Mouse (Mus musculus) forebrain, embryonic 16.5 days (tissue): ENCODE results near the gene Hspa1l. TPM values are rescaled to one million over a fixed set of nuclear protein-coding genes. Genes with fewer than 3 reads are reported as not detected.
"Not testable (repeated sequence)": the region's sequence is repeated elsewhere in the genome, so short reads cannot be mapped to it uniquely, and the experiment has no call there.

Experiments
- ATAC-seq: fragments of 200-750 bp; cut with Nextera tagmentation; 2 replicates; pipeline ENCODE4 v1.8.0; 2017; ENCODE audit warnings: mild to moderate bottlenecking, moderate library complexity
- H3K27ac ChIP-seq: fragments of 300-500 bp; sonication (generic); 2 replicates; pipeline ENCODE4 v1.5.1; 2014; ENCODE audit warnings: low read length, control low read depth
- H3K27me3 ChIP-seq: fragments of 300-500 bp; sonication (generic); replicated peaks from 2 replicates; pipeline ENCODE4 v1.6.1; 2014; ENCODE audit warnings: low read length; ENCODE audit not compliant: control insufficient read depth, insufficient read depth
- H3K36me3 ChIP-seq: fragments of 300-500 bp; sonication (generic); 2 replicates; pipeline ENCODE4 v1.6.1; 2014; ENCODE audit not compliant: control insufficient read depth, insufficient read depth
- H3K4me1 ChIP-seq: fragments of 300-500 bp; sonication (generic); replicated peaks from 2 replicates; pipeline ENCODE4 v1.6.1; 2014; ENCODE audit warnings: low read length; ENCODE audit not compliant: control insufficient read depth, insufficient read depth
- H3K4me2 ChIP-seq: fragments of 300-500 bp; sonication (generic); 2 replicates; pipeline ENCODE4 v1.6.1; 2014; ENCODE audit warnings: mild to moderate bottlenecking, low read length, control low read depth
- H3K4me3 ChIP-seq: fragments of 300-500 bp; sonication (generic); replicated peaks from 2 replicates; pipeline ENCODE4 v1.5.1; 2014; ENCODE audit warnings: mild to moderate bottlenecking, low read length, control low read depth
- H3K9ac ChIP-seq: fragments of 300-500 bp; sonication (generic); replicated peaks from 2 replicates; pipeline ENCODE4 v1.6.1; 2014; ENCODE audit warnings: low read depth, low read length, control low read depth
- H3K9me3 ChIP-seq: fragments of 300-500 bp; sonication (generic); 2 replicates; pipeline ENCODE4 v1.6.1; 2016; ENCODE audit warnings: low read length; ENCODE audit not compliant: control insufficient read depth
- WGBS: fragments of 180-500 bp; shearing (Covaris S2); extraction: QIAGEN DNeasy Blood & Tissue Kit; methylation state at CpG from one replicate; pipeline ENCODE4 v1.1.7; 2014; 5-methylcytosine and 5-hydroxymethylcytosine counted together
- polyA plus RNA-seq: library from polyadenylated mRNA; unstranded; fragments of >200 nt; fragmentation: Nextera tagmentation; extraction: Ambion mirVana; gene quantifications from 2 replicates; pipeline ENCODE4 v1.2.1, GENCODE M21; 2015

The Hspa1l gene
- polyA plus RNA-seq, 1 experiment from 2014 or later = 1.7 TPM

DNA sequence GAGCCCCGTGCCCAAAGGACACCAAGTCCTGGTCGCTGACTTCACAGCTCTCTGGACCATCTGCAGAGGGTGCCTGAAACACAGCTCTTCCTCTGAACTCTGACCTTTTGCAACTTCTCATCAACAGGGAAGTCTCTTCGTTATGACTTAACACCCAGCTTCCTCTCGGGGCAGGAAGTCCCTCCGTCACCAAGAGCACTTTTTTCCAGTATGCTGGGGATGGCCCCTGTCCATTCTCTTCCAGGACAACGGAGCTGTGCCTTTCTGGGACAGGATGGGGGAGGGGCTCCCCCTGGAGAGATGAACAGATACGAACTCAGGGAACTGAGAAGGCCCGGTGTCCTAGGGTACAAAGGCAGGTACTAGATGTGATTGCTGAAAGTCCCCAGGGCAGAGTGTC lies 37.7 kb upstream of the Hspa1l start:
- Histone ChIP-seq H3K27me3 (no peaks in the 10 kb centered on the region), H3K4me3 (no peak overlapping the region), H3K9me3 (no peaks in the 10 kb centered on the region), H3K4me1 (peaks cover 9% of the 10 kb centered on the region), H3K9ac (no peak overlapping the region), H3K36me3 (no peaks in the 10 kb centered on the region; the same call in 1 of the 2 replicates), H3K27ac (no peak overlapping the region), H3K4me2 (no peak overlapping the region)
- WGBS = 55% methylated on average over 8 of the region's 8 CpGs
- no peak for ATAC-seq

DNA sequence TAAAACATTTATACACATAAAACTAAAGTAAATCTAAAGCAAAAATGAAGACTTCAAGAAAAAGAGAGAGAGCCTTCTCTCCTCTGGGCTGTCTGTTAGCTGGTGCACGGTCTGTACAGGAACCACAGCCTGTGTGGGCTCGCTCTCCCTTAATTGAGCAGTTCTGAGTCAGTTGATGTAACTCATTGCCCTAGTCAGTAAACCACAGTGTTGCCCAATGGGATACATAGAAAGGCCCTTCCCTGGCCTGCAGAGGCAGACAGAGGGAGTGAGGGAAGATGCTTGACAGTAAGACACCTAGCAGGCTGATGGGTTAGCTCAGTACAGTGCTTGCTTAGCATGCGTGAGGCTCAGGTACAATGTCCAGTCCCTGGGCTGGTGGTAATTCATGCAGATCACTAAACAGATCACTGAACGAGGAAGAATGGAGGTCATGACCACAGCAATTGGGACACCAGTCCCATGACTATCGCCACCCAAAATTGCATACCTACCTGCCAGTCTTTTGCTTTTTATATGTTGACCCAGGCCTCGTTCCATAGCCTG lies 34.5 kb upstream of the Hspa1l start:
- Histone ChIP-seq H3K36me3 (no peaks in the 10 kb centered on the region; the same call in 1 of the 2 replicates), H3K27ac (no peak overlapping the region), H3K27me3 (no peaks in the 10 kb centered on the region), H3K4me3 (no peak overlapping the region), H3K4me2 (no peak overlapping the region), H3K4me1 (peaks cover 3% of the 10 kb centered on the region; the same call in 1 of the 2 replicates), H3K9ac (no peak overlapping the region), H3K9me3 (no peaks in the 10 kb centered on the region)
- 88% methylated on average over 6 of the region's 6 CpGs for WGBS
- no peak for ATAC-seq

DNA sequence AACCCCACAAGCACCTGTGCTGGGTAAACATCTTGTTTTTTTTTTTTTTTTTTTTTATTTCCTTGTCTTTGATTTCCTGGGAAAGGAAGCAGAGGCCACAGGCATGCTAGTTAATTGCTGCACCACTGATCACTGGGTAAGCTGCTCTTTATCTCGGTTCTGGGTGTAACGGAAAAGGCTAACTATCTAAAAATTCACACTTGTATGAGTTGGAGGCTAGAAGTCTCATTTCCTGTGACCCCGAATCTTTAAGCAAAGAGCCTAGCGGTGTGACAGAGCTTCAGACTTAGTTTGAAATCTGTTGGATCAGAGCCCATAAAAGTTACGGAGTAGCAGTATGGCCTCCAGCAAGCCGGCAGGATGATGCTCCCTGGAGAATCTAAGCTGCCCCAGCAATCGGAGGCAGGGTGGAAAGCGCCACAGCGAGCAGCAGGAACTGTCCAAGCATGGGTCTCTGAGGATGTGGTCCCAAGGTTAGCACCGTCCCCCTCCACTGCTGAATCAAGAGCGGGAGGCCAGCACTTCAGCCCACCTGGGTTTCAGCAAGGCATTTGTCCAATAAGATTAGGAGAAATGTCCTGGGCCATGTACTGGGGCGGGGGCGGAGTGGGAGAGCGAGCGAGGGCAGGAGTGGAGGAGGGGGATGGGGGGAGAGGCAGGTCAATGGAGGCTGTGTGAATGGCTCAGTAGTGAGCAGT lies 31.0 kb upstream of the Hspa1l start:
- Histone ChIP-seq H3K4me1 (peaks cover 3% of the 10 kb centered on the region; the same call in 1 of the 2 replicates), H3K4me2 (peak overlapping the region; percentile 37), H3K9ac (peak overlapping the region; percentile 39), H3K27me3 (no peaks in the 10 kb centered on the region), H3K27ac (no peak overlapping the region), H3K4me3 (peak overlapping the region; percentile 22), H3K36me3 (no peaks in the 10 kb centered on the region), H3K9me3 (no peaks in the 10 kb centered on the region)
- 5% methylated on average over 15 of the region's 15 CpGs for WGBS
- ATAC-seq = no peak

DNA sequence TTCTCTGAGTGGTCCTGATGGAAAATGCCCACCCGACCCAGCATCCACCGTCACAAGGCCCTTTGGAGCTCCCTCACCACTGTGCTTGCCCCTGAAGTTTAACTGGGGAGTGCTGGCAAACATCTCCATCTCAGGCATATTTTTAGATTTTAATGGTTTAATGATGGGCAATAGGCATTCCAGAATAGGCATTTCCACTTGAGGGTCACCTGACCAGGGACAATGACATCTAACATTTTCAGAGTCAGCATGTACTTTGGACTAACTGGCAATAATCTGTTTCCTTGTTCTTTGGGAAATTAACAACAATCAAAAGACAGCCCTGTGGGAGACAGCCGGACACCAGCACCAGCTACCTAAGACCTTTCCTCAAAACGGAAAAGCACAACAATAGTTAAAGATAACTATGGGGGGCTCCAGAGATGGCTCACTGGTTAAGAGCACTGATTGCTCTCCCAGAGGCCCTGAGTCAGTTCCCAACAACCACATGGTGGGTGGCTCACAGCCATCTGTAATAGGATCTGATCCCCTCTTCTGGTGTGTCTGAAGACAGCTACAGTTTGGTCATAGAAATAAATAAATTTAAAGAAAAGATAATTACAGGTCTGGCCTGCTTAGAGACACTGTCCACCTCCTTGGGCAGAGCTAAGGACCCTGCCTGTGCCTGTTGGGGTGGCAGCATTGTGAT lies 29.2 kb upstream of the Hspa1l start:
- no peak overlapping the region for H3K4me2 ChIP-seq
- 91% methylated on average over 4 of the region's 4 CpGs for WGBS
- H3K4me1 ChIP-seq = peaks cover 3% of the 10 kb centered on the region; the same call in 1 of the 2 replicates
- no peaks in the 10 kb centered on the region for H3K27me3 ChIP-seq
- no peaks in the 10 kb centered on the region for H3K9me3 ChIP-seq
- H3K9ac ChIP-seq = no peak overlapping the region
- H3K27ac ChIP-seq = no peak overlapping the region
- no peaks in the 10 kb centered on the region for H3K36me3 ChIP-seq
- ATAC-seq = no peak
- H3K4me3 ChIP-seq = no peak overlapping the region

DNA sequence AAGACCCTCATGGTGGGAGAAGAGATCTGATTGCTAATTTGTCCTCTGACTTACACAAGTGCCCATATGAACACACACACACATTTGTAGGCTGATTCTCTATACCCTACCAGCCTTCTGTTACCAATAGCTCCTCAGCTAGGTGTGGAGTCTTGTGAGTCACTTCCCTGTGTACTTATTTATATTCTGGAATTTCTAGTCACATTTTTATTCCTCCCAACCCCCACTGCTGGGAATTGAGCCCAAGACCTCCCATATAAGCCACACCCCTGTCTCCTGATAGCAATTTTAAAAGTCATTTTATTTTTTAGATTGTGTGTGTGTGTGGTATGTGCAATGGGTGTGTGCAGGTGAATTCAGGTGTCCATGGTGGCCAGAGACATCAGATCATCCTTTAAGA lies 28.1 kb upstream of the Hspa1l start:
- no peaks in the 10 kb centered on the region for H3K9me3 ChIP-seq
- H3K27me3 ChIP-seq = no peaks in the 10 kb centered on the region
- H3K9ac ChIP-seq = no peak overlapping the region
- peaks cover 3% of the 10 kb centered on the region; the same call in 1 of the 2 replicates for H3K4me1 ChIP-seq
- H3K36me3 ChIP-seq = 0 out of 2 replicates have a peak, but pooled peaks cover under 1% of the 10 kb centered on the region
- no peak overlapping the region for H3K4me2 ChIP-seq
- H3K27ac ChIP-seq = no peak overlapping the region
- H3K4me3 ChIP-seq = no peak overlapping the region
- ATAC-seq = no peak

DNA sequence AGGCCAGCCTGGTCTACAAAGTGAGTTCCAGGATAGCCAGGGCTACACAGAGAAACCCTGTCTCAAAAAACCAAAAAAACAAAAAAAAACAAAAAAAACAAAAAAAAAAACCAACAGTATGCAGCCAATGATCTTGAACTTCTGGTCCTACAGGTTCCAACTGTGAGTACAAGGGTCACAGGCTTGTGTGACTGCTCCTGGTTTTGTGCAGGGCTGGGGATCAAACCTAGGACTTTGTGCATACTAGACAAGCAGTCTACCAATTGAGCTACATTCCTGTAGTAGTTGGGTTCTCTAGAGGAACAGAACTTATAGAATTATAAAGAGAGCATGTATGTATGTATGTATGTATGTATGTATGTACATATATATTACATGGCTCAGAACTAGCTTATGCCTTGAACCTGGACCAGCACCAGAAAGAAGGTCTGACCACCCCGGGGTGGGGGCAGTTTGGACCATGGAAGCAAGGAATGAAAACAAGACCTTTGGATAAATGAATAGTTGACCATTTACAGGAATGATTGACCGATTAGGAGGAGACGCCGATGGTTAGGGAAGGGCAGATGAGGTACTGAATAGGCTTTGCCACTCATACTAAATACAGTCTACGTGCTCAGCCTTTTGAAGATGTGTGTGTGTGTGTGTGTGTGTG lies 25.9 kb upstream of the Hspa1l start:
- WGBS = 90% methylated on average over 5 of the region's 5 CpGs
- ATAC-seq = no peak
- Histone ChIP-seq H3K9ac (no peak overlapping the region), H3K27ac (no peak overlapping the region), H3K36me3 (peaks cover 10% of the 10 kb centered on the region), H3K9me3 (no peaks in the 10 kb centered on the region), H3K4me1 (peaks cover 18% of the 10 kb centered on the region), H3K4me2 (no peak overlapping the region), H3K27me3 (no peaks in the 10 kb centered on the region), H3K4me3 (no peak overlapping the region)

DNA sequence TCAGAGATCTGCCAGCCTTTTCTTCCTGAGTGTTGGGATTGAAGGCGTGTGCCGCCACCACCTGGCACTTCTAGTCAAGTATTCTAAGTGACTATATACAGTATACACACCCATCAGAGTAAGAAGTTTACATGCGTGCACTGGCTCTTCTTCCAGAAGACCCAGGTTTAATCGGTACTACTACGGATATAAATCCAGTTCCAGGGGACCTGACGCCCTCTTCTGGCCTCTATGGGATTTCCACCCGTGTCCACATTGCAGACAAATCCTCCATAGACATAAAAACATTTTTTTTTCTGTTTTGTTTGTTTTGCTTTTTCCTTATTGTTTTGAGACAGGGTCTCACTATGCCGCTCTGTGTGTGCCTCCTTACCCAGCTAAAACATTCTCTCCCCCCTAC lies 24.9 kb upstream of the Hspa1l start:
- Histone ChIP-seq H3K9ac (no peak overlapping the region), H3K27ac (no peak overlapping the region), H3K9me3 (no peaks in the 10 kb centered on the region), H3K27me3 (no peaks in the 10 kb centered on the region), H3K4me1 (peaks cover 16% of the 10 kb centered on the region), H3K4me2 (no peak overlapping the region), H3K36me3 (peaks cover 10% of the 10 kb centered on the region), H3K4me3 (no peak overlapping the region)
- no peak for ATAC-seq
- WGBS = 20% methylated on average over 8 of the region's 8 CpGs

DNA sequence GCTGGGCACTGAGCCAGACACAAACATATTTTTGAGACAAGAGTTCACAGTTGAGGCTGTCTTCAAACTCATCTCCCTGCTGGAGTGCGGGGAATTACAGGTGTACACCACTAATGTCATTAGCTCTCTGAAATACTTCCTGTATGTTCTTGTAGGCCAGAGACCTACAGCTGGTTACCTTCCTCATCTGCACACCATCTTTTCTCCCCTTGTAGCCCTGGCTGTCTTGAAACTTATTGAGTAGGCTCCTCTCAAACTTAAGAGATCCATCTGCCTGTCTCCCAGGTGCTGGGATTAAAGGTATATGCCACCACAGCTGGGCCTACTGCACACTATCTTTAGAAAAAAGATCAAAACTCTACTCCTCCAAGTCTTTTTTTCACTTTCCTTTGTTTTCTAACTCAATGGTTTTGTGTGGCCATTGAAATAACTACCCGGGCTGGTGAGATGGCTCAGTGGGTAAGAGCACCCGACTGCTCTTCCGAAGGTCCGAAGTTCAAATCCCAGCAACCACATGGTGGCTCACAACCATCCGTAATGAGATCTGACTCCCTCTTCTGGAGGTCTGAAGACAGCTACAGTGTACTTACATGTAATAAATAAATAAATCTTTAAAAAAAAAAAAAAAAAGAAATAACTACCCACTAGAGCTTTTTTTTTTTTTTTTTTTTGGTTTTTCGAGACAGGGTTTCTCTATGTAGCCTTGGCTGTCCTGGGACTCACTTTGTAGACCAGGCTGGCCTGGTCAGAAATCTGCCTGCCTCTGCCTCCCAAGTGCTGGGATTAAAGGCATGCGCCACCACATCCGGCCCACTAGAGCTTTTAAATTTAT lies 23.6 kb upstream of the Hspa1l start:
- H3K36me3 ChIP-seq, H3K4me2 ChIP-seq, H3K27me3 ChIP-seq, H3K9ac ChIP-seq, ATAC-seq, H3K9me3 ChIP-seq, H3K27ac ChIP-seq, H3K4me3 ChIP-seq: not testable (repeated sequence)
- H3K4me1 ChIP-seq = peaks cover 16% of the 10 kb centered on the region
- WGBS = 58% methylated on average over 9 of the region's 9 CpGs
